Mouse (Mus musculus) G1E-ER4 (cell line): ENCODE data around the gene Adig. TPM values are rescaled to one million over a fixed set of nuclear protein-coding genes. Genes with fewer than 3 reads are reported as not detected.

ENCODE experiments used
- GATA1 ChIP-seq: IDR thresholded peaks from one replicate; pipeline ENCODE4 v1.8.0; 2012; ENCODE audit warnings: low read length, inconsistent platforms
- polyA plus RNA-seq: library from polyadenylated mRNA; stranded (reverse); fragments of >175 nt; gene quantifications from 2 replicates; pipeline ENCODE4 v1.2.3, GENCODE M21; 2012

The Adig gene
- polyA plus RNA-seq, 1 experiment, result not detected

DNA sequence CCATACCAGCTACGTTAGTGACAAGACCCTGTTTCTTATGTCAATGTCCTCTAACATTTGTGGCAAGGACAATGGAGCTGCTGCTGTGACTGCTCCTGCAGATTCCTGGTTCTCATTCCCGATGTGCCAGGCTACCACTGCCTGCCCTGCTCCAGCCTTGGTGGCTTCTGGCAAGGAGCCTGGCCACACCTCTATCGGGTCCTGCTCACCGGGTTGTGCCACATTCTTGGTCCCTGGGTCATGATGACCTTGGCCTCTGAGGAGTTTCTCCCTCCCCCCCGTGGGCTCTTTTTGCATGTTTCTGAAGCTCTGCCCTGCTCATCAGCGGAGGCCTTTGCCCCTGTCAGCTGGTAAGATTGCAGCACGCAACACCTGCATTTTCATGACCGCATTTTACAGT is 20.6 kb downstream of the Adig start:
- no peak for TF ChIP-seq GATA1

DNA sequence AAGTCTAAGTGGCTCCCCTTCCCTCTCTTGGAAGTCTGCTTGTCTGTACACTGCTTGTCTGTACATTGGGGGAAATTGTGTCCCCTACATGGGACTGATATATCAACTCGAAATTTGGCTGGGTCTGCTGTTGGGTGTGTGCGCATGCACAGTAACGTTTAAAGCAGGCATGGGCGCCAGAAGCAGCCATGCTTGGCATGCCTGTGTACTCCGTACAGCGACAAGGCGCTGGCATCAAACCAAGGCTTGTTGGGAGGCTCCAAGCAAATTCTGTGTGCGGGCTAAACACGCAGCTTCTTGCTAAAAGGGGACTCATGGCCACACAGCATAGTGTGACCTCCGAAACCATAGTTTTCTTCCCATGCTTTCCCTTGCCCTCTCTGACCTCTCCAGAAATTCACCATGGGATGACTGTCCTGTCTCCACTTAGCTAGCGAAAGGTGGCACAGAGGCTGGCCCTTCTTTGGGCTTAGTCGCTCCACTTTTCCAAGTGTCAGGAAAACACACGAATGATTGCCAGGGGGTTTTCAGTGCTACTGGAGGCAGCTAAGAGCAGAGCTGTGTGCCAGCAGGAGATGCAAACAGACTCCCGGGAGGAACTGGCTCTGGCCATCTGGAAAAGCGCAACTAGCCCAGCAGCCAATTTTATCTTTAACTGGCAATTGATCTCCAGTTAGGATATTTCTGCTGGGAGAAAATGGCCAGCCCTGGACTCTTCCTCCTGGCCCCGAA is 21.9 kb downstream of the Adig start:
- TF ChIP-seq GATA1, result no peak

DNA sequence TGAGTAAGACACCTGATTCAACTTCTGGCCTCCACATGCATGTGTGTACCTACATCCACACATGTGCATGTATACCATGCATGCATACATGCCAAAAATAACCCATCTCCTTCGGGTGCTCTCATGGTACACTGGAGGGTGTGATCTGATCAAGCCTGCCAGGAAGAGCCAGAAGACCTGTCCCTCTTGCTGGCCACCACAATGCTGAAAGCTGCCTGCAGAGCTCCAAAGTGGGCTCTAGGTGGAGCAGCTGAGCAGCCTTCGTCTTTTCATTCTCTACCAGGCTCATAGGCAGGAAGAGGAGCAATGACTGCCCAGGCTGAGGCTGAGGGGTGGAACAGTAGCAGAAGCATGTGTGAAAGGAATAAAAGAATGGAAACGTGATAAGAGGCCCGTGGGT is 31.7 kb downstream of the Adig start:
- no peak for TF ChIP-seq GATA1

DNA sequence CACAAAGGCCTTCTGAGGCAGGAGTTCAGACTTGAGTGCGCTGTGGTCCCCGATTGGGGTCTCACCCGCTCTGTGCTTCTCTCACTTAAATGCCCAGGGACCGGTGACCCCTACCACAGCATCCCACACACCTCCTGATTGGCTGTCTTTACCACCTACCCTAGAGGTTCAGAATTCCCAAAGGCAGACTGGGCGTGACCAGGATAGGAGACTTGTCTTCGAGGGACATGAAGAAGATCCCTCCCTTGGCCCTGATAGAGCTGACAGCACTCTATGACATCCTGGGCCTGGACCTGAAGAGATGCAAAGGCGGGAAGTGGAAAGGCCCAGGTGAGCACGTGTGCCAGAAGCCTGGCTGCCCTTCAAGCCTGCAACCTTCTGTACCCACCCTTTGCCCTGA is 32.1 kb downstream of the Adig start:
- no peak for TF ChIP-seq GATA1

DNA sequence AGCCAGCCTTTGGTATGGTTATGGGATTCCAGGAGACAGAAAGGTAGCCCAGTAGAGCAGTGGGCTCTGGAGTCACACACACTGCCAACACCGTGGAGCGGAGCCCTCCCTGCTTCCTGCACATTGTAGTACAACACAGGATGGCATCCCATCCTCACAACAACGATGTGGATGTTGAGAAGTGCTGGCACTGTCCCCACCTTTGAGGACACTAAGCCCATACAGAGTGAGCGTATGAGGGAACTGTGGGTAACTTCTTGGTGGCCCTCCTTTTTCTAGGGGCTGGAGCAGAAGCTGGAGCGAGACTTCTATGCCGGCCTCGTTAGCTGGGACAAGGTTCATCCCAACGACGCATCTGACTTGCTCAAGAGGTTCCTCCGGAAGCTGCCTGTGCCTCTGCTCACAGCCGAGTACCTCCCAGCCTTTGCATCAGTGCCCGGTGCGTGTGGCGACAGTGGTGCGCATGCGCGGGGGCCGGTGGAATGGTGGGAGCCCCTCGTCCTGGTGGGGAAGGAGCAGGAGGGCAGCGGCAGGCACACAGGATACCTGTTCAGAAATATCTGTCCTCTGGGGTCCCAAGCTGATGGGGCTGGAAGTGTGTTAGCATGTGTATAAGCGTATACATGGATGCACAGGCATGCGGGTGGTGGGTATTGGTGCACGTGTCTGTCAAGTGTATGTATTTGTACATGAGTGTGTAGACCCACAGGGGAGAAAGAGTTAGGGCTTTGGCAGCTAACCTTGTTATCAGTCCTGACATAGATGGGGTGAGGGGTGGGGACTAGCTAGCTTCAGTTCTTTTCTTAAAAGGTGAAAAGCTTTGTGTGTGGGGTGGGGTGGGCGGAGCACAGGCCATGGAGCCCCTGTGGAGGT is 37.3 kb downstream of the Adig start:
- no peak for TF ChIP-seq GATA1

DNA sequence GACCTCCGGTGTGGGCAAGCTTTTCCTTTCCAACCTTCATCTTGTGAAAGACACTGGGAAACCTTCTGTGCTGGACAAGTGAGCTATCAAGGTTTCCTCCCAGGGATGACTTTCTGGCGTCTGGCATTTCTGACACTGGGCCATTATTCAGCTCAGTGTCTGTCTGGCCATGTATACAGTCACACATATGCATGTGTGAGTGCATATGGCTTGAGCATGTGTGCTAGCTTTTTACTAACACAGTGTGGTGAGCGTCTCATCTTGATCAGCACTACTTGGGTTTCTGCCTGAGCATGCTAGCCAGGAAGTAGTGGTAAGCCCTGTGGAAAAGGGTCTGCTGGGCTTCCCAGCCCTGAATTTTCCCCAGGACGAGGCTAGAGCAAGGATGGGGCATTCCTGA is 38.9 kb downstream of the Adig start:
- no peak for TF ChIP-seq GATA1

DNA sequence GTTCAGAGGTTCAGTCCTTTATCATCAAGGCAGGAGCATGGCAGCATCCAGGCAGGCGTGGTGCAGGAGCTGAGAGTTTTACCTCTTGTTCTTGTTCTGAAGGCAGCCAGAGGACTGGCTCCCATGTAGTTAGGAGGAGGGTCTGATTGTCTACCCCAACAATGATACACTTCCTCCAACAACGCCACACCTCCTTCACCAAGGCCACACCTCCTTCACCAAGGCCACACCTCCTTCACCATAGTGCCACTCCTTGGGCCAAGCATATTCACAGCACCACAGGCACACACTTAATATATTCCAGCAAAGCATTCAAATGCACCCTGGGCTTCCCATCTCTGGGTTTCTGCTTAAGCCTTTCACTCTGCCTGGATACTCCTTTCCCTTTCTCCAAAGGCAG is 42.9 kb downstream of the Adig start:
- TF ChIP-seq GATA1, result no peak

DNA sequence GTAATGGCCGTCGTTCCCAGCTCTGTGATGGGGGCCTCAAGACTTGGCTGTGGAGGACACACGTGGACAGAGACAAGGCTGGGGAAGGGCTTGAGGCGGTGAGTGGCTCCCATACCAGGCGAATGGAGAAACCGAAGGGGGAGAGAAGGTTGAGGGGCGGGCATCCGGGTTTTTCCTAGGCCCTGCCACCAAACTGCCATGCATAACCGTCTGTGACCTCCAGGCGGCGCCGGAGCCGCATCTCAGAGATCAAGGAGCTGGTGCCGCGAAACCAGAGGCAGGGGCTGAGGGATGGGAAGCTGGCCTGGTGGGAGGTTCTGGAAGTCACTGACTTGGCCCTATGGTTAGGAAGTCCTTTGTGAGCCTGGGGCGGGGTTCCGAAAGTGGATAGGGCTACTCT is 44.3 kb downstream of the Adig start:
- TF ChIP-seq GATA1, result no peak

DNA sequence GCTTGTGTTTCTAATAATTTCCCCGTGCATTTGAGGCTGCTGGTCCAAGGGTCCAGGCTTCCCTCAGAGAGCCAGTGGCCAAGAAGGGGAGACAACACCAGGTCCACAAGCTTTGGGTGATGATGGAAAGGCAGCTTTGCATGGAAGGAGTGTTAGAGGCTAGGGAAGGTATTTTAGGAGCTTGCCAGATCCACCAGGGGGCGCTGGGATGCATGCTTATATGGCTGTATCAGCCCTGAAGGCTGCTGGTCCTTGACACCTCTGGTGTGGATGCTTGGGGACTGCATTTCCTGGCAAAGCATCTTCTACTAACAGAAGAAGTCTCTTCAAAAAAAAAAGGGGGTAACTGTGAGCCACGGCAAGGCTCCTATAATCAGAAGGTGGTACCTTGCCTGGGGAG is 47.7 kb downstream of the Adig start:
- no peak for TF ChIP-seq GATA1

DNA sequence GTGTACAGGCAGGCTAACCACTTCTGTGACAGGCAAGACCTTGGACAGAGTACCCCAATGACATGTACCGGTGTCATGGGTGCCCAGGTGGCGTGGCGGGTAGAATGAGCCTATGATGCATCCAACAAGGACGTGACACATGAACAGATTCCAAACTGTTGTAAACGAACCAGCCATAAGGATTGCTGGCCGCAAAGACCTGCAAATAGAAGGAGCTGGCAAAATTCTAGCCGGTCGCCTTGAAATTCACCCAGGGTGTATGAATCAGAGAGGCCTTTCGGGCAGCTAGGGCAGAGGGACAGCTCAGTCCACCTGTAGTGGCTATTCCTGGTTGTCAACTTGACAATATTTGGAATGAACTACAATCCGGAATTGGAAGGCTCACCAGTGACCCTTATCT is 52.0 kb downstream of the Adig start:
- no peak for TF ChIP-seq GATA1

DNA sequence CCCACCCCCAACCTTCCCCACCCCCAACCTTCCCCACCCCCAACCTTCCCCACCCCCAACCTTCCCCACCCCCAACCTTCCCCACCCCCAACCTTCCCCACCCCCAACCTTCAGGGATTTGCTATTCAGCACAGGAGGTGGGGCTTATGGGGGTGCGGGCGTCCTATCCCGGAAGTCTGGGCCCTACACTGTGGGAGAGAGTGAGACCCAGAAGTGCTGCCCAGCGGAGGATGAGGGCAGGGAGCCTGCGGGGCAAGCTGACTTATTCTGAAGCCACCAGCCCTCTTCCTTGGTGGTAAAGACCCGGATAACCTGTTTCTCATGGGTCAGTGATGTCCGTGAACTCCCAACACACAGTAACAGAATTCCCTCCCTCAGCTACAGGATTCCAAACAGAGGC is 52.8 kb downstream of the Adig start:
- no peak for TF ChIP-seq GATA1

DNA sequence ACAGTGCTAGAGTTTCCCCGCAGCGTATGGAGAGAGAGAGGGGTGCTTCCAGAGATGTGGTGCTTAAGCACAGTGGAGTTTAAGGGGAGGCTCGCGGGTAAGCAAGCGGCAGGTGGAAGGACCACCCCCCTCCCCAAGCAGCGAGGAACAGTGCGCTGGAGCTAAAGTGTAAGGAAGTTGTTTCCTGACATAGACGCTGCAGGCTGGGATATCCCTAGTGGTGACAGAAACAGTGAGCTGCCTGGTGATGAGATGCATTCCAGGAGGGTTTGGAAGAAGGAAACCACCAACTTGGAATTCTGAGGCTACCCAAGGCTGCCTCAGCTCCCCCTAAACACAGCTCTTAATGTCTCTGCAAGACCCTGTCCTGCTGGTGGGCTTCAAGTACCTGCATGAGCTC is 53.4 kb downstream of the Adig start:
- no peak for TF ChIP-seq GATA1

DNA sequence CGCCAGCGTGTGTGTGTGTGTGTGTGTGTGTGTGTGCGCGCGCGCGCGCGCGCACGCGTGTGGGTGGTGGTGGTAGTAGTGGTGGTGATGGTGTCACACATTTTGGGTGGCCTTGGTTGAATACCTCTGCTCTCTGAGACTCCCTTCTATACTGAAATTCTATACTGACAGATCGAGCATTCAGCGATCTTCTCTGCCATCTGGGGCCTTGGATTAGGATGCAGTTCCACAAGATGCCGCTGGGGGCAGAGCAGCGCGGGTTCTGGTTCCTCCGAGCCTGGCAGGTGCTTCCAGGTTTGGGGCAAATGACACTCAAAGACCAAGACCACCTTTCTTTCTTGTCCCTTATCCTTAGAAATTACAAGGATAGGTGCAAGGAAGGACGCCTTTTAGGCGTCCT is 53.8 kb downstream of the Adig start:
- no peak for TF ChIP-seq GATA1

DNA sequence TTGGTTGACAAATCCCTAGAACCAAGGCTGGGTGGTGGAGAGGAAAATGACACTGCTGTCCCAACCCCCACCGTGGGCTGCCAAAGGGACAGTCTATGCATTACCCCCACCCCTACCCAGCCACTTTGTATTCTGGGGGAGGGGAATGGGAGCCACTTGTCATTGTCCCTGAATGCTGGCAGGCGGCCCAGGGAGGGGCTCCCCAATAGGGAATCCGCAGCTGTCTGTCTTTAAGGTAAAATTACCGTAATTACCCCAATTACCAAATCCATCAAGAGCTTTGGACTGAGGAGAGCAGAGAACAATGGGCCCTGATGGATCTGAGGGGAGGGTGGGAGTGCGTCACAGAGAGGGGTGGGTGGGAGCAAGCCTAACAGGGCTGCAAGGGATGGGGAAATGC is 54.3 kb downstream of the Adig start:
- no peak for TF ChIP-seq GATA1

Other genes starting within 250 kb of the Adig start
- not detected in 2 replicates for gene Bpi, start 244.5 kb upstream of the Adig start, polyA plus RNA-seq
- not detected in 2 replicates for gene Lbp, start 196.1 kb upstream of the Adig start, polyA plus RNA-seq
- gene Snhg11, start 127.0 kb upstream of the Adig start, polyA plus RNA-seq, result not detected in 2 replicates
- gene Ralgapb, start 92.8 kb upstream of the Adig start, polyA plus RNA-seq, result 3.6 and 4.0 TPM in 2 replicates
- gene Arhgap40, start 10.2 kb downstream of the Adig start, polyA plus RNA-seq, result not detected in 2 replicates
- not detected in 2 replicates for gene Slc32a1, start 108.2 kb downstream of the Adig start, polyA plus RNA-seq
- 17.9 and 18.9 TPM in 2 replicates for gene Actr5, start 122.3 kb downstream of the Adig start, polyA plus RNA-seq
- gene Ppp1r16b, start 162.8 kb downstream of the Adig start, polyA plus RNA-seq, result not detected in 2 replicates